Mouse (Mus musculus) skeletal muscle tissue, adult 2 months (tissue): ENCODE results near the gene Gm10428.
A peak's percentile ranks its signal among the peaks of the same experiment; 100 is the strongest.
"Not testable (repeated sequence)": the region's sequence is repeated elsewhere in the genome, so short reads cannot be mapped to it uniquely, and the experiment has no call there.

ENCODE experiments used
- DNase-seq: peaks from one replicate; pipeline ENCODE4 v3.0.0-alpha.2; 2012; ENCODE audit warnings: low read depth, low spot score

Gm10428 gene

GRCm38 (mm10) chr11:62752780-62753179 is at the start of gene Gm10428:
Gene Gm10428 (plus strand): TSS chr11:62753100.
- DNase-seq: no peak

GRCm38 (mm10) chr11:62706141-62706540 is 46.8 kb upstream of the Gm10428 start:
- DNase-seq: no peak

GRCm38 (mm10) chr11:62708252-62708651 is 44.6 kb upstream of the Gm10428 start:
- no peak for DNase-seq

GRCm38 (mm10) chr11:62710657-62711056 is 42.2 kb upstream of the Gm10428 start:
- DNase-seq: no peak

- no peak for DNase-seq
Measured at GRCm38 (mm10) chr11:62728276-62728675, 24.6 kb upstream of the Gm10428 start.

GRCm38 (mm10) chr11:62731311-62732021 is 21.4 kb upstream of the Gm10428 start, which contains the start of gene Zfp287:
Gene Zfp287 (minus strand): TSS chr11:62731905.
- peak; percentile 78 for DNase-seq

- no peak for DNase-seq
Measured at GRCm38 (mm10) chr11:62732022-62732387, 20.9 kb upstream of the Gm10428 start.

GRCm38 (mm10) chr11:62732665-62733064 is 20.2 kb upstream of the Gm10428 start:
- no peak for DNase-seq

- no peak for DNase-seq
Measured at GRCm38 (mm10) chr11:62741186-62741585, 11.7 kb upstream of the Gm10428 start.

GRCm38 (mm10) chr11:62742261-62742957 is 10.5 kb upstream of the Gm10428 start:
- no peak for DNase-seq

- peak; percentile 46 for DNase-seq
Measured at GRCm38 (mm10) chr11:62744103-62744502, 8.8 kb upstream of the Gm10428 start.

- peak; percentile 34 for DNase-seq
Measured at GRCm38 (mm10) chr11:62746001-62746533, 6.8 kb upstream of the Gm10428 start.

GRCm38 (mm10) chr11:62747227-62747626 is 5.7 kb upstream of the Gm10428 start:
- no peak for DNase-seq

- DNase-seq: no peak
Measured at GRCm38 (mm10) chr11:62748062-62748461, 4.8 kb upstream of the Gm10428 start.

- DNase-seq: not testable (repeated sequence)
Measured at GRCm38 (mm10) chr11:62749445-62749844, 3.5 kb upstream of the Gm10428 start.

GRCm38 (mm10) chr11:62752191-62752590 is 709 bp upstream of the Gm10428 start:
- DNase-seq: no peak

- peak; percentile 96 for DNase-seq
Measured at GRCm38 (mm10) chr11:62756456-62757142, 3.7 kb downstream of the Gm10428 start.

- DNase-seq: no peak
Measured at GRCm38 (mm10) chr11:62757143-62757507, 4.2 kb downstream of the Gm10428 start.

- DNase-seq: no peak
Measured at GRCm38 (mm10) chr11:62757906-62758305, 5.0 kb downstream of the Gm10428 start.

- no peak for DNase-seq
Measured at GRCm38 (mm10) chr11:62758491-62758890, 5.6 kb downstream of the Gm10428 start.

GRCm38 (mm10) chr11:62760755-62761457 is 8.0 kb downstream of the Gm10428 start:
- no peak for DNase-seq

- DNase-seq: no peak
Measured at GRCm38 (mm10) chr11:62776510-62776909, 23.6 kb downstream of the Gm10428 start.
